10 mouse cellular contexts compared by ENCODE assay signal in the genomic region with DNA sequence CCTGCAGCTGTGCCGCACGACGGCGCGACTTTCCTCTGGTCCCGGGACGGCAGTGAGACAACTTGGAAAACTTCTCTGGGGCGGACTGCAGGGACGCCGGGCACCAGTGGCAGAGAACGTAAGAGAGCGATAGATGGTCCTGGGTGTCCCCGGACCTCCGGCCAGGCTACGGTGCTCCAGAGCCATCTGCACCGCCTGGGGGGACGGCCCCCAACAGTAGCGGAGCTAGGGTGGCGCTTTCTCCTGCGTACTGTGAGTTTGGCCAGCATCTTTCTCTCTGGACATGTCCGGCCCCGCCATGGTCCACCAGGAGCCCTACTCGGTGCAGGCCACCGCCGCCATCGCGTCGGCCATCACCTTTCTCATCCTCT. TPM values are rescaled to one million over a fixed set of nuclear protein-coding genes. Genes with fewer than 3 reads are reported as not detected.
DNase-seq lines count a peak whose midpoint lies in the region; ATAC-seq lines count a peak whose summit lies in the region.
"Had no signal": no experiment of that assay in that cellular context is flagged by ENCODE, and none has a peak within 500 bp of the region (broad histone marks: within the 10 kb centered on the region; RNA-seq: fewer than 3 reads in every experiment).

No protein-coding gene starts in this region.

- H3K4me3 ChIP-seq in heart, embryonic 16.5 days (ENCODE audit: low read length): peak overlapping the region; percentile 52
- H3K4me3 ChIP-seq in brown adipose tissue, adult 24 weeks (ENCODE audit: insufficient read depth, low read depth, low read length): peak overlapping the region; percentile 41
- peak overlapping the region; percentile 47 for H3K4me3 ChIP-seq in hindbrain, embryonic 16.5 days (ENCODE audit: low read length)
- H3K4me3 ChIP-seq in midbrain, embryonic 15.5 days: peak overlapping the region; percentile 39

- H3K27me3 ChIP-seq in heart, embryonic 16.5 days (ENCODE audit: control insufficient read depth, insufficient read depth, low read length): peaks cover 58% of the 10 kb centered on the region
- H3K27me3 ChIP-seq in hindbrain, embryonic 16.5 days (replicated peaks; ENCODE audit: control insufficient read depth, insufficient read depth, low read length): peaks cover 50% of the 10 kb centered on the region
- H3K27me3 ChIP-seq in midbrain, embryonic 15.5 days (replicated peaks): peaks cover 66% of the 10 kb centered on the region

- under 1% methylated on average over 28 of the region's 28 CpGs for WGBS in heart, embryonic 16.5 days
- WGBS in hindbrain, embryonic 16.5 days: 1% methylated on average over 28 of the region's 28 CpGs
- WGBS in midbrain, embryonic 15.5 days: 1% methylated on average over 28 of the region's 28 CpGs

- H3K4me2 ChIP-seq in heart, embryonic 16.5 days (ENCODE audit: low read depth, low read length): peak overlapping the region; percentile 81
- H3K4me2 ChIP-seq in hindbrain, embryonic 16.5 days (ENCODE audit: low read length): peak overlapping the region; percentile 75
- peak overlapping the region; percentile 76 for H3K4me2 ChIP-seq in midbrain, embryonic 15.5 days

- H3K9me3 ChIP-seq in heart, embryonic 16.5 days (replicated peaks; ENCODE audit: control insufficient read depth, low read length): no peaks in the 10 kb centered on the region
- H3K9me3 ChIP-seq in hindbrain, embryonic 16.5 days (ENCODE audit: control insufficient read depth, low read length): no peaks in the 10 kb centered on the region
- no peaks in the 10 kb centered on the region for H3K9me3 ChIP-seq in midbrain, embryonic 15.5 days

- peak overlapping the region; percentile 63 for H3K9ac ChIP-seq in heart, embryonic 16.5 days (ENCODE audit: low read length)
- peak overlapping the region; percentile 53 for H3K9ac ChIP-seq in hindbrain, embryonic 16.5 days (ENCODE audit: low read depth, low read length)
- H3K9ac ChIP-seq in midbrain, embryonic 15.5 days: no peak overlapping the region

- DNase-seq in heart, postnatal 4 days: no peak
- DNase-seq in yolk sac, embryonic 10.5 days (ENCODE audit: low spot score): no peak
- DNase-seq in left cerebral cortex, adult 9 months (ENCODE audit: low spot score in 2 of 2): no peak

- no peak overlapping the region for H3K27ac ChIP-seq in heart, embryonic 16.5 days (ENCODE audit: low read length)
- no peak overlapping the region for H3K27ac ChIP-seq in brown adipose tissue, adult 24 weeks (replicated peaks; ENCODE audit: low read depth, low read length)
- H3K27ac ChIP-seq in hindbrain, embryonic 16.5 days (ENCODE audit: low read depth, low read length): no peak overlapping the region
- no peak overlapping the region for H3K27ac ChIP-seq in midbrain, embryonic 15.5 days

- H3K36me3 ChIP-seq in heart, embryonic 16.5 days (ENCODE audit: control insufficient read depth, insufficient read depth): no peaks in the 10 kb centered on the region
- no peaks in the 10 kb centered on the region for H3K36me3 ChIP-seq in hindbrain, embryonic 16.5 days (ENCODE audit: control insufficient read depth, insufficient read depth, low read length)
- no peaks in the 10 kb centered on the region for H3K36me3 ChIP-seq in midbrain, embryonic 15.5 days (replicated peaks)

- ATAC-seq in heart, embryonic 16.5 days (replicated peaks; ENCODE audit: extremely low read depth, insufficient read depth, low FRiP score): 0 out of 2 replicates have a peak, but pooled peaks have one; percentile 4
- ATAC-seq in hindbrain, embryonic 16.5 days: no peak; the same call in 1 of the 2 replicates
- ATAC-seq in midbrain, embryonic 15.5 days (replicated peaks): peak; percentile 49; the same call in 1 of the 2 replicates
- ATAC-seq in granulocyte monocyte progenitor cell, adult 5-6 weeks (replicated peaks; ENCODE audit: poor library complexity, severe bottlenecking): no peak

- peaks cover 13% of the 10 kb centered on the region for H3K4me1 ChIP-seq in heart, embryonic 16.5 days (ENCODE audit: control insufficient read depth, insufficient read depth, low read length)
- H3K4me1 ChIP-seq in brown adipose tissue, adult 24 weeks (ENCODE audit: control insufficient read depth, insufficient read depth, insufficient read length, low read length): no peaks in the 10 kb centered on the region
- H3K4me1 ChIP-seq in hindbrain, embryonic 16.5 days (ENCODE audit: control insufficient read depth, insufficient read depth, low read depth, low read length): peaks cover 16% of the 10 kb centered on the region
- peaks cover 17% of the 10 kb centered on the region for H3K4me1 ChIP-seq in midbrain, embryonic 15.5 days

RNA-seq across cellular contexts. Expression of a gene that starts 0.3 kb away (rescaled TPM):
- 1.3 and 1.4 TPM in 2 replicates for polyA plus RNA-seq in heart, embryonic 16.5 days (2015; fragmentation: Nextera tagmentation; extraction: Ambion mirVana)
- total RNA-seq in heart, postnatal 4 days (2021): under 1 TPM; 0.32 to 0.33 TPM
- polyA plus RNA-seq in brown adipose tissue, adult 24 weeks (2012; ENCODE audit: insufficient read depth, insufficient read length, missing spikeins): 0.38 TPM in 1 of 2 replicates, not detected in the other
- polyA plus RNA-seq in hindbrain, embryonic 16.5 days (2015; fragmentation: Nextera tagmentation; extraction: Ambion mirVana): 0.72 and 0.90 TPM in 2 replicates
- 0.19 and 0.34 TPM in 2 replicates for polyA plus RNA-seq in midbrain, embryonic 15.5 days (2015; fragmentation: Nextera tagmentation; extraction: Ambion mirVana)
- total RNA-seq in granulocyte monocyte progenitor cell, adult 5-6 weeks (2014; fragmentation: Nextera tagmentation): not detected in 2 replicates
- not detected in 2 replicates for total RNA-seq in granulocyte monocyte progenitor cell, adult 5-6 weeks (2017)
- total RNA-seq: MEL had no signal

RNA-seq across cellular contexts. Expression of a gene that starts 24.8 kb away (rescaled TPM):
- polyA plus RNA-seq in heart, embryonic 16.5 days (2015; fragmentation: Nextera tagmentation; extraction: Ambion mirVana): not detected in 2 replicates
- total RNA-seq in heart, postnatal 4 days (2021): not detected
- not detected in 2 replicates for polyA plus RNA-seq in brown adipose tissue, adult 24 weeks (2012; ENCODE audit: insufficient read depth, insufficient read length, missing spikeins)
- not detected in 2 replicates for polyA plus RNA-seq in hindbrain, embryonic 16.5 days (2015; fragmentation: Nextera tagmentation; extraction: Ambion mirVana)
- polyA plus RNA-seq in midbrain, embryonic 15.5 days (2015; fragmentation: Nextera tagmentation; extraction: Ambion mirVana): not detected in 2 replicates
- 0.60 TPM in 1 of 2 replicates, not detected in the other for total RNA-seq in granulocyte monocyte progenitor cell, adult 5-6 weeks (2014; fragmentation: Nextera tagmentation)
- total RNA-seq in granulocyte monocyte progenitor cell, adult 5-6 weeks (2017): 0.04 and 0.21 TPM in 2 replicates
- total RNA-seq: MEL had no signal
- polyA plus RNA-seq: cortical plate, adult 2 months had no signal

RNA-seq across cellular contexts. Expression of a gene that starts 27.3 kb away (rescaled TPM):
- 10.4 and 18.1 TPM in 2 replicates for polyA plus RNA-seq in heart, embryonic 16.5 days (2015; fragmentation: Nextera tagmentation; extraction: Ambion mirVana)
- total RNA-seq in heart, postnatal 4 days (2021): 1 to 10 TPM; 3.3 to 3.7 TPM
- 0.63 TPM in 1 of 2 replicates, not detected in the other for polyA plus RNA-seq in brown adipose tissue, adult 24 weeks (2012; ENCODE audit: insufficient read depth, insufficient read length, missing spikeins)
- polyA plus RNA-seq in hindbrain, embryonic 16.5 days (2015; fragmentation: Nextera tagmentation; extraction: Ambion mirVana): 14.9 and 17.1 TPM in 2 replicates
- polyA plus RNA-seq in midbrain, embryonic 15.5 days (2015; fragmentation: Nextera tagmentation; extraction: Ambion mirVana): 11.0 TPM in 2 replicates
- total RNA-seq in granulocyte monocyte progenitor cell, adult 5-6 weeks (2014; fragmentation: Nextera tagmentation): 22.3 and 33.3 TPM in 2 replicates
- 50.4 and 51.2 TPM in 2 replicates for total RNA-seq in granulocyte monocyte progenitor cell, adult 5-6 weeks (2017)

Comparison
In these comparisons a context has a peak if more than half of its experiments do, and no peak if none do; other contexts are left out.
1. ATAC-seq: peak in heart, embryonic 16.5 days (single experiment) and midbrain, embryonic 15.5 days (single experiment); none in hindbrain, embryonic 16.5 days (single experiment) and granulocyte monocyte progenitor cell, adult 5-6 weeks (single experiment).
2. Peak in every context shown above with its lines, with median percentiles within 50 percentile points of each other: H3K4me2 ChIP-seq and H3K4me3 ChIP-seq.